17 mouse cellular contexts compared by ENCODE assay signal in genomic region chr2:163662076-163662475, GRCm38 (mm10). TPM values are rescaled to one million over a fixed set of nuclear protein-coding genes. Genes with fewer than 3 reads are reported as not detected.
DNase-seq lines count a peak whose midpoint lies in the region; ATAC-seq and TF ChIP-seq lines count a peak whose summit lies in the region.
"Had no signal": no experiment of that assay in that cellular context is flagged by ENCODE, and none has a peak within 500 bp of the region (broad histone marks: within the 10 kb centered on the region; RNA-seq: fewer than 3 reads in every experiment).

No protein-coding gene starts in this region.

- H3K4me1 ChIP-seq in heart, postnatal 0 days (ENCODE audit: control insufficient read depth, insufficient read depth) = peaks cover 34% of the 10 kb centered on the region
- peaks cover 49% of the 10 kb centered on the region for H3K4me1 ChIP-seq in liver, embryonic 15.5 days (replicated peaks)
- peaks cover 26% of the 10 kb centered on the region for H3K4me1 ChIP-seq in liver, embryonic 11.5 days (replicated peaks; ENCODE audit: control insufficient read depth, insufficient read depth, low read length)
- H3K4me1 ChIP-seq in CH12.LX (ENCODE audit: control insufficient read depth in 1 of 2, insufficient read depth in 2 of 2) = peaks cover 29 to 73% of the 10 kb centered on the region in 2 experiments
- H3K4me1 ChIP-seq in cortical plate, adult 2 months (ENCODE audit: control insufficient read depth, insufficient read depth, low read length) = peaks cover 24% of the 10 kb centered on the region
- peaks cover 2% of the 10 kb centered on the region; the same call in 1 of the 2 replicates for H3K4me1 ChIP-seq in lung, postnatal 0 days (ENCODE audit: insufficient read depth, low read depth, low read length)

- TF ChIP-seq RAD21 in CH12.LX (IDR thresholded peaks at IDR 0.05; ENCODE audit: low read depth, low read length) = no peak

- no peak overlapping the region for H3K9ac ChIP-seq in heart, postnatal 0 days (replicated peaks; ENCODE audit: low read depth, low read length)
- H3K9ac ChIP-seq in liver, embryonic 15.5 days = no peak overlapping the region
- no peak overlapping the region for H3K9ac ChIP-seq in liver, embryonic 11.5 days (ENCODE audit: low read depth, low read length)
- H3K9ac ChIP-seq in CH12.LX (ENCODE audit: insufficient read depth, low read depth) = peak overlapping the region; percentile 84
- no peak overlapping the region for H3K9ac ChIP-seq in lung, postnatal 0 days (replicated peaks; ENCODE audit: low read depth)
- H3K9ac ChIP-seq: hindbrain, embryonic 12.5 days had no signal

- H3K27ac ChIP-seq in heart, postnatal 0 days (ENCODE audit: low read depth) = peak overlapping the region; percentile 81; the same call in 1 of the 2 replicates
- H3K27ac ChIP-seq in liver, embryonic 15.5 days (replicated peaks) = 0 out of 2 replicates have a peak overlapping the region, but pooled peaks have one; percentile 41
- no peak overlapping the region for H3K27ac ChIP-seq in liver, embryonic 11.5 days (ENCODE audit: low read depth, low read length)
- peak overlapping the region; percentile 100 for H3K27ac ChIP-seq in CH12.LX (ENCODE audit: insufficient read depth, low read depth)
- H3K27ac ChIP-seq in cortical plate, adult 2 months (ENCODE audit: insufficient read depth, low read length) = peak overlapping the region; percentile 14
- H3K27ac ChIP-seq in lung, postnatal 0 days (ENCODE audit: low read length) = no peak overlapping the region
- H3K27ac ChIP-seq: forebrain, embryonic 10.5 days had no signal

- no peaks in the 10 kb centered on the region; the same call in 1 of the 2 replicates for H3K36me3 ChIP-seq in heart, postnatal 0 days (replicated peaks; ENCODE audit: control insufficient read depth, insufficient read depth, low read length)
- 0 out of 2 replicates have a peak, but pooled peaks cover 4% of the 10 kb centered on the region for H3K36me3 ChIP-seq in liver, embryonic 15.5 days (replicated peaks)
- H3K36me3 ChIP-seq in liver, embryonic 11.5 days (ENCODE audit: control insufficient read depth, insufficient read depth, low read length) = no peaks in the 10 kb centered on the region; the same call in 1 of the 2 replicates
- H3K36me3 ChIP-seq in CH12.LX (replicated peaks in 1 of 2; ENCODE audit: control insufficient read depth in 1 of 2, insufficient read depth in 1 of 2, low read length in 1 of 2) = peaks cover 12 to 50% of the 10 kb centered on the region in 2 experiments
- no peaks in the 10 kb centered on the region for H3K36me3 ChIP-seq in lung, postnatal 0 days (ENCODE audit: insufficient read depth, low read length)
- H3K36me3 ChIP-seq: hindbrain, embryonic 12.5 days had no signal

- intact Hi-C loops in heart, postnatal 25 days (cut with DNase I) = loop anchor here (5.0 kb wide), 1 partner anchor 35 kb away; no protein-coding TSS in a partner anchor

- no peak for TF ChIP-seq EP300 in heart, postnatal 0 days (IDR thresholded peaks at IDR 0.05; ENCODE audit: low read depth)
- TF ChIP-seq EP300 in CH12.LX (IDR thresholded peaks at IDR 0.05; ENCODE audit: low read length) = no peak
- no peak for TF ChIP-seq EP300 in lung, postnatal 0 days (IDR thresholded peaks at IDR 0.05)

- H3K9me3 ChIP-seq in heart, postnatal 0 days (replicated peaks; ENCODE audit: control insufficient read depth, low read length) = no peaks in the 10 kb centered on the region
- H3K9me3 ChIP-seq in liver, embryonic 15.5 days (replicated peaks) = no peaks in the 10 kb centered on the region
- H3K9me3 ChIP-seq in liver, embryonic 11.5 days (ENCODE audit: control insufficient read depth, low read length) = no peaks in the 10 kb centered on the region
- peaks cover 8% of the 10 kb centered on the region for H3K9me3 ChIP-seq in CH12.LX (replicated peaks; ENCODE audit: low read length)
- no peaks in the 10 kb centered on the region for H3K9me3 ChIP-seq in lung, postnatal 0 days (ENCODE audit: low read length)
- H3K9me3 ChIP-seq: hindbrain, embryonic 12.5 days had no signal

- ATAC-seq in heart, postnatal 0 days (ENCODE audit: insufficient read depth, low read depth) = no peak
- ATAC-seq in liver, embryonic 15.5 days (ENCODE audit: insufficient read depth) = no peak
- no peak for ATAC-seq in liver, embryonic 11.5 days (replicated peaks; ENCODE audit: low FRiP score)
- no peak for ATAC-seq in lung, postnatal 0 days

- peak; percentile 5 for TF ChIP-seq POLR2A in CH12.LX (IDR thresholded peaks at IDR 0.05; ENCODE audit: low read depth, low read length)
- no peak for TF ChIP-seq POLR2A in cortical plate, adult 2 months (IDR thresholded peaks at IDR 0.05; ENCODE audit: extremely low read depth, insufficient read depth, low read length)

- H3K4me3 ChIP-seq in heart, postnatal 0 days (ENCODE audit: low read depth, low read length) = no peak overlapping the region
- H3K4me3 ChIP-seq in liver, embryonic 15.5 days (replicated peaks) = no peak overlapping the region
- H3K4me3 ChIP-seq in liver, embryonic 11.5 days (ENCODE audit: low read depth, low read length) = no peak overlapping the region
- peak overlapping the region; percentile 27 to 55 (median 40) for H3K4me3 ChIP-seq in CH12.LX (replicated peaks in 1 of 3; ENCODE audit: low read depth in 2 of 3, low read length in 2 of 3, poor library complexity in 1 of 3)
- no peak overlapping the region for H3K4me3 ChIP-seq in cortical plate, adult 2 months (ENCODE audit: insufficient read depth, low read length)
- H3K4me3 ChIP-seq in lung, postnatal 0 days (ENCODE audit: low read depth, low read length) = no peak overlapping the region
- H3K4me3 ChIP-seq: forebrain, embryonic 10.5 days; hindbrain, embryonic 12.5 days had no signal

- H3K4me2 ChIP-seq in heart, postnatal 0 days (ENCODE audit: low read depth, low read length) = peak overlapping the region; percentile 30; the same call in 1 of the 2 replicates
- H3K4me2 ChIP-seq in liver, embryonic 15.5 days = no peak overlapping the region
- H3K4me2 ChIP-seq in liver, embryonic 11.5 days = no peak overlapping the region
- peak overlapping the region; percentile 97 for H3K4me2 ChIP-seq in CH12.LX (ENCODE audit: insufficient read depth, low read depth, poor library complexity, severe bottlenecking)
- no peak overlapping the region for H3K4me2 ChIP-seq in lung, postnatal 0 days (replicated peaks; ENCODE audit: low read depth, low read length)
- H3K4me2 ChIP-seq: hindbrain, embryonic 12.5 days had no signal

- in situ Hi-C loops in CH12.LX (cut with MboI; ENCODE audit: low pct_ligation_motif_present, low pct_unique_long_range_greater_than_20kb, low sequenced_read_pairs) = loop anchor here (5.0 kb wide), 1 partner anchor 35 kb away; no protein-coding TSS in a partner anchor

- peaks cover 85% of the 10 kb centered on the region for H3K79me2 ChIP-seq in CH12.LX (replicated peaks; ENCODE audit: control insufficient read depth, extremely low read depth, insufficient read depth, poor library complexity, severe bottlenecking)

- no peak for DNase-seq in heart, postnatal 0 days (ENCODE audit: low spot score)
- no peak for DNase-seq in heart, postnatal 25 days (ENCODE audit: low spot score)
- DNase-seq in liver, embryonic 11.5 days (ENCODE audit: low spot score) = no peak
- DNase-seq in CH12.LX (ENCODE audit: extremely low read depth) = no peak
- DNase-seq in testis, postnatal 14 days (ENCODE audit: low spot score) = no peak
- no peak for DNase-seq in lung, postnatal 0 days (ENCODE audit: low spot score)
- DNase-seq: adrenal gland, postnatal 10 days; cerebellum, adult 18-20 months; cerebellum, postnatal 25 days; heart, postnatal 10 days; left cerebral cortex, postnatal 4 days; retina, postnatal 1 day; thymus, postnatal 4 days had no signal

- dilution Hi-C loops in CH12.LX (cut with MboI; ENCODE audit: extremely low pct_ligation_motif_present, extremely low pct_unique_long_range_greater_than_20kb, low sequenced_read_pairs) = no loop called here

- TF ChIP-seq CTCF in heart, postnatal 0 days (IDR thresholded peaks at IDR 0.05; ENCODE audit: low read depth) = no peak
- no peak for TF ChIP-seq CTCF in CH12.LX (conservative IDR thresholded peaks at IDR 0.05 in 1 of 2, IDR thresholded peaks at IDR 0.05 in 1 of 2; ENCODE audit: low read depth in 2 of 2, low read length in 2 of 2)
- TF ChIP-seq CTCF in cortical plate, adult 2 months (IDR thresholded peaks at IDR 0.05; ENCODE audit: extremely low read depth, insufficient read depth, low read length) = no peak
- no peak for TF ChIP-seq CTCF in lung, postnatal 0 days (IDR thresholded peaks at IDR 0.05)

- WGBS in heart, postnatal 0 days = 86% methylated on average over 5 of the region's 5 CpGs
- 85% methylated on average over 5 of the region's 5 CpGs for WGBS in liver, embryonic 15.5 days (ENCODE audit: insufficient replicate concordance)
- 95% methylated on average over 5 of the region's 5 CpGs for WGBS in liver, embryonic 11.5 days
- WGBS in lung, postnatal 0 days = 96% methylated on average over 5 of the region's 5 CpGs

- no peaks in the 10 kb centered on the region for H3K27me3 ChIP-seq in heart, postnatal 0 days (ENCODE audit: control insufficient read depth, insufficient read depth, low read length)
- H3K27me3 ChIP-seq in liver, embryonic 15.5 days = no peaks in the 10 kb centered on the region
- no peaks in the 10 kb centered on the region for H3K27me3 ChIP-seq in liver, embryonic 11.5 days (replicated peaks; ENCODE audit: control insufficient read depth, insufficient read depth, low read length)
- no peaks in the 10 kb centered on the region for H3K27me3 ChIP-seq in CH12.LX (replicated peaks)
- no peaks in the 10 kb centered on the region for H3K27me3 ChIP-seq in lung, postnatal 0 days (replicated peaks; ENCODE audit: insufficient read depth, low read length)
- H3K27me3 ChIP-seq: hindbrain, embryonic 12.5 days had no signal

RNA-seq across cellular contexts. Expression of gene Pkig, which starts 3.9 kb away (rescaled TPM):
- total RNA-seq in heart, postnatal 0 days (2014; rRNA removed; ENCODE audit: low replicate concordance) = 363 and 431 TPM in 2 replicates
- 495 and 511 TPM in 2 replicates for polyA plus RNA-seq in heart, postnatal 0 days (2015; fragmentation: Nextera tagmentation; extraction: Ambion mirVana)
- 100 to 1,000 TPM; 211 to 235 TPM for total RNA-seq in heart, postnatal 25 days (2021)
- polyA plus RNA-seq in liver, embryonic 15.5 days (2015; fragmentation: Nextera tagmentation; extraction: Ambion mirVana) = 93.3 and 95.5 TPM in 2 replicates
- polyA plus RNA-seq in liver, embryonic 11.5 days (2014; fragmentation: Nextera tagmentation; extraction: Ambion mirVana) = 178 and 186 TPM in 2 replicates
- total RNA-seq in CH12.LX (2012; rRNA removed) = 225 and 253 TPM in 2 replicates
- total RNA-seq in CH12.LX (2014; rRNA removed) = 227 and 228 TPM in 2 replicates
- polyA plus RNA-seq in CH12.LX (2012; ENCODE audit: insufficient read length, low read depth) = 364 and 473 TPM in 2 replicates
- 143 and 146 TPM in 2 replicates for polyA plus RNA-seq in cortical plate, adult 2 months (2012; rRNA removed)
- polyA plus RNA-seq in lung, postnatal 0 days (2015; fragmentation: Nextera tagmentation; extraction: Ambion mirVana) = 95.2 and 106 TPM in 2 replicates

RNA-seq across cellular contexts. Expression of gene Serinc3, which starts 17.1 kb away (rescaled TPM):
- total RNA-seq in heart, postnatal 0 days (2014; rRNA removed; ENCODE audit: low replicate concordance) = 181 and 193 TPM in 2 replicates
- polyA plus RNA-seq in heart, postnatal 0 days (2015; fragmentation: Nextera tagmentation; extraction: Ambion mirVana) = 61.3 and 62.4 TPM in 2 replicates
- 100 to 1,000 TPM; 291 to 357 TPM for total RNA-seq in heart, postnatal 25 days (2021)
- 126 and 129 TPM in 2 replicates for polyA plus RNA-seq in liver, embryonic 15.5 days (2015; fragmentation: Nextera tagmentation; extraction: Ambion mirVana)
- polyA plus RNA-seq in liver, embryonic 11.5 days (2014; fragmentation: Nextera tagmentation; extraction: Ambion mirVana) = 116 TPM in 2 replicates
- total RNA-seq in CH12.LX (2012; rRNA removed) = 345 and 358 TPM in 2 replicates
- 411 and 467 TPM in 2 replicates for total RNA-seq in CH12.LX (2014; rRNA removed)
- 493 and 611 TPM in 2 replicates for polyA plus RNA-seq in CH12.LX (2012; ENCODE audit: insufficient read length, low read depth)
- polyA plus RNA-seq in cortical plate, adult 2 months (2012; rRNA removed) = 209 and 210 TPM in 2 replicates
- polyA plus RNA-seq in lung, postnatal 0 days (2015; fragmentation: Nextera tagmentation; extraction: Ambion mirVana) = 96.7 and 106 TPM in 2 replicates

RNA-seq across cellular contexts. Expression of gene Ttpal, which starts 60.0 kb away (rescaled TPM):
- 14.5 and 58.3 TPM in 2 replicates for total RNA-seq in heart, postnatal 0 days (2014; rRNA removed; ENCODE audit: low replicate concordance)
- 8.8 TPM in 2 replicates for polyA plus RNA-seq in heart, postnatal 0 days (2015; fragmentation: Nextera tagmentation; extraction: Ambion mirVana)
- 1 to 10 TPM; 7.9 to 9.7 TPM for total RNA-seq in heart, postnatal 25 days (2021)
- 8.5 and 10.4 TPM in 2 replicates for polyA plus RNA-seq in liver, embryonic 15.5 days (2015; fragmentation: Nextera tagmentation; extraction: Ambion mirVana)
- 26.1 and 29.2 TPM in 2 replicates for polyA plus RNA-seq in liver, embryonic 11.5 days (2014; fragmentation: Nextera tagmentation; extraction: Ambion mirVana)
- total RNA-seq in CH12.LX (2012; rRNA removed) (25.7 and 26.2 TPM in 2 replicates), CH12.LX (2014; rRNA removed) (32.5 and 38.9 TPM in 2 replicates)
- 17.3 and 21.9 TPM in 2 replicates for polyA plus RNA-seq in CH12.LX (2012; ENCODE audit: insufficient read length, low read depth)
- 45.8 and 49.3 TPM in 2 replicates for polyA plus RNA-seq in cortical plate, adult 2 months (2012; rRNA removed)
- polyA plus RNA-seq in lung, postnatal 0 days (2015; fragmentation: Nextera tagmentation; extraction: Ambion mirVana) = 17.2 and 20.0 TPM in 2 replicates

Comparison
In these comparisons a context has a peak if more than half of its experiments do, and no peak if none do; other contexts are left out.
1. H3K27ac ChIP-seq: peak in heart, postnatal 0 days (single experiment), liver, embryonic 15.5 days (single experiment), CH12.LX (single experiment) and cortical plate, adult 2 months (single experiment); none in liver, embryonic 11.5 days (single experiment) and lung, postnatal 0 days (single experiment).
2. H3K4me2 ChIP-seq: peak in heart, postnatal 0 days (single experiment) and CH12.LX (single experiment); none in liver, embryonic 15.5 days (single experiment), liver, embryonic 11.5 days (single experiment) and lung, postnatal 0 days (single experiment).
3. H3K4me3 ChIP-seq: peak in CH12.LX (3 of 3); none in heart, postnatal 0 days (single experiment), liver, embryonic 15.5 days (single experiment), liver, embryonic 11.5 days (single experiment), cortical plate, adult 2 months (single experiment) and lung, postnatal 0 days (single experiment).